Mouse (Mus musculus) hindbrain, embryonic 16.5 days (tissue): ENCODE measurements at regions not wholly inside any gene's neighbourhood (a gene's known extent, or its start where the extent isn't known, plus 50 kb on each side); places are given as distances from the start of the nearest gene placed in this dataset.

ENCODE experiments used
- ATAC-seq: fragments of 200-750 bp; cut with Nextera tagmentation; 2 replicates; pipeline ENCODE4 v1.8.0; 2017; ENCODE audit warnings: moderate TSS enrichment, moderate library complexity
- H3K27ac ChIP-seq: fragments of 300-500 bp; sonication (generic); 2 replicates; pipeline ENCODE4 v1.5.1; 2014; ENCODE audit warnings: low read depth, mild to moderate bottlenecking, control low read depth, low read length, moderate library complexity
- H3K27me3 ChIP-seq: fragments of 300-500 bp; sonication (generic); replicated peaks from 2 replicates; pipeline ENCODE4 v1.6.1; 2014; ENCODE audit warnings: low read length; ENCODE audit not compliant: control insufficient read depth, insufficient read depth
- H3K36me3 ChIP-seq: fragments of 300-500 bp; sonication (generic); 2 replicates; pipeline ENCODE4 v1.6.1; 2014; ENCODE audit warnings: mild to moderate bottlenecking, low read length, moderate library complexity, mixed read lengths; ENCODE audit not compliant: control insufficient read depth, insufficient read depth
- H3K4me1 ChIP-seq: fragments of 300-500 bp; sonication (generic); 2 replicates; pipeline ENCODE4 v1.6.1; 2014; ENCODE audit warnings: low read depth, low read length; ENCODE audit not compliant: control insufficient read depth, insufficient read depth
- H3K4me2 ChIP-seq: fragments of 300-500 bp; sonication (generic); 2 replicates; pipeline ENCODE4 v1.6.1; 2014; ENCODE audit warnings: mild to moderate bottlenecking, low read length, control low read depth, moderate library complexity
- H3K4me3 ChIP-seq: fragments of 300-500 bp; sonication (generic); 2 replicates; pipeline ENCODE4 v1.5.1; 2014; ENCODE audit warnings: mild to moderate bottlenecking, low read length, control low read depth, moderate library complexity
- H3K9ac ChIP-seq: fragments of 300-500 bp; sonication (generic); 2 replicates; pipeline ENCODE4 v1.6.1; 2014; ENCODE audit warnings: low read depth, mild to moderate bottlenecking, control low read depth, low read length, moderate library complexity
- H3K9me3 ChIP-seq: fragments of 300-500 bp; sonication (generic); 2 replicates; pipeline ENCODE4 v1.6.1; 2014; ENCODE audit warnings: mild to moderate bottlenecking, low read length, moderate library complexity; ENCODE audit not compliant: control insufficient read depth
- WGBS: fragments of 180-500 bp; shearing (Covaris S2); extraction: QIAGEN DNeasy Blood & Tissue Kit; methylation state at CpG from one replicate; pipeline ENCODE4 v1.1.7; 2014; 5-methylcytosine and 5-hydroxymethylcytosine counted together

- Histone ChIP-seq H3K27ac (no peak overlapping the region), H3K9ac (no peak overlapping the region), H3K4me2 (no peak overlapping the region), H3K9me3 (no peaks in the 10 kb centered on the region), H3K36me3 (no peaks in the 10 kb centered on the region), H3K27me3 (no peaks in the 10 kb centered on the region), H3K4me3 (no peak overlapping the region), H3K4me1 (peaks cover 38% of the 10 kb centered on the region)
- no peak for ATAC-seq
- 49% methylated on average over 5 of the region's 5 CpGs for WGBS
Measured at GRCm38 (mm10) chr11:117538732-117539131, 54.6 kb downstream of the Gm11733 start.

GRCm38 (mm10) chr11:117540609-117541008 lies 56.4 kb downstream of the Gm11733 start:
- Histone ChIP-seq H3K36me3 (no peaks in the 10 kb centered on the region), H3K4me3 (no peak overlapping the region), H3K27me3 (no peaks in the 10 kb centered on the region), H3K9ac (no peak overlapping the region), H3K9me3 (no peaks in the 10 kb centered on the region), H3K27ac (peak overlapping the region; percentile 78), H3K4me1 (peaks cover 29% of the 10 kb centered on the region), H3K4me2 (peak overlapping the region; percentile 31; the same call in 1 of the 2 replicates)
- WGBS: 25% methylated on average over 5 of the region's 5 CpGs
- ATAC-seq: 0 out of 2 replicates have a peak, but pooled peaks have one; percentile 3

GRCm38 (mm10) chr11:117541205-117541884 lies 57.2 kb downstream of the Gm11733 start:
- peak; percentile 81 for ATAC-seq
- Histone ChIP-seq H3K4me1 (peaks cover 27% of the 10 kb centered on the region), H3K27me3 (no peaks in the 10 kb centered on the region), H3K4me2 (peak overlapping the region; percentile 31), H3K9ac (no peak overlapping the region), H3K36me3 (no peaks in the 10 kb centered on the region), H3K27ac (peak overlapping the region; percentile 78), H3K9me3 (no peaks in the 10 kb centered on the region), H3K4me3 (no peak overlapping the region)
- WGBS: 6% methylated on average over 6 of the region's 6 CpGs

- no peak overlapping the region for H3K27ac ChIP-seq
- peaks cover 27% of the 10 kb centered on the region for H3K4me1 ChIP-seq
- H3K4me2 ChIP-seq: no peak overlapping the region
- no peaks in the 10 kb centered on the region for H3K27me3 ChIP-seq
- ATAC-seq: no peak
- no peak overlapping the region for H3K4me3 ChIP-seq
- H3K9me3 ChIP-seq: no peaks in the 10 kb centered on the region
- 38% methylated on average over 6 of the region's 6 CpGs for WGBS
- no peak overlapping the region for H3K9ac ChIP-seq
- no peaks in the 10 kb centered on the region for H3K36me3 ChIP-seq
Measured at GRCm38 (mm10) chr11:117543191-117543590, 59.0 kb downstream of the Gm11733 start.

GRCm38 (mm10) chr11:117544507-117544906 lies 60.3 kb downstream of the Gm11733 start:
- 35% methylated on average over 6 of the region's 6 CpGs for WGBS
- H3K4me3 ChIP-seq: no peak overlapping the region
- H3K9ac ChIP-seq: no peak overlapping the region
- H3K27me3 ChIP-seq: no peaks in the 10 kb centered on the region
- H3K4me2 ChIP-seq: no peak overlapping the region
- no peak for ATAC-seq
- H3K36me3 ChIP-seq: no peaks in the 10 kb centered on the region
- H3K9me3 ChIP-seq: no peaks in the 10 kb centered on the region
- H3K27ac ChIP-seq: no peak overlapping the region
- H3K4me1 ChIP-seq: peaks cover 21% of the 10 kb centered on the region

- no peaks in the 10 kb centered on the region for H3K36me3 ChIP-seq
- H3K9me3 ChIP-seq: no peaks in the 10 kb centered on the region
- no peaks in the 10 kb centered on the region for H3K27me3 ChIP-seq
- ATAC-seq: no peak
- H3K4me1 ChIP-seq: peaks cover 21% of the 10 kb centered on the region
- no peak overlapping the region for H3K27ac ChIP-seq
- H3K4me3 ChIP-seq: no peak overlapping the region
- 54% methylated on average over 3 of the region's 3 CpGs for WGBS
- no peak overlapping the region for H3K9ac ChIP-seq
- H3K4me2 ChIP-seq: no peak overlapping the region
Measured at GRCm38 (mm10) chr11:117544926-117545325, 60.8 kb downstream of the Gm11733 start.

- Histone ChIP-seq H3K9me3 (no peaks in the 10 kb centered on the region), H3K4me1 (peaks cover 9% of the 10 kb centered on the region), H3K4me3 (no peak overlapping the region), H3K4me2 (no peak overlapping the region), H3K9ac (no peak overlapping the region), H3K27me3 (no peaks in the 10 kb centered on the region), H3K36me3 (no peaks in the 10 kb centered on the region), H3K27ac (peak overlapping the region; percentile 8)
- ATAC-seq: peak; percentile 60; the same call in 1 of the 2 replicates
- 75% methylated on average over 5 of the region's 5 CpGs for WGBS
Measured at GRCm38 (mm10) chr11:117551926-117552325, 67.8 kb downstream of the Gm11733 start.

- 80% methylated on average over 8 of the region's 8 CpGs for WGBS
- Histone ChIP-seq H3K4me3 (no peak overlapping the region), H3K27me3 (no peaks in the 10 kb centered on the region), H3K9ac (no peak overlapping the region), H3K36me3 (no peaks in the 10 kb centered on the region), H3K27ac (peak overlapping the region; percentile 8; the same call in 1 of the 2 replicates), H3K4me1 (peaks cover 9% of the 10 kb centered on the region), H3K4me2 (no peak overlapping the region), H3K9me3 (no peaks in the 10 kb centered on the region)
- ATAC-seq: peak; percentile 52; the same call in 1 of the 2 replicates
Measured at GRCm38 (mm10) chr11:117552430-117552969, 68.3 kb downstream of the Gm11733 start.

GRCm38 (mm10) chr11:117554111-117554510 lies 69.9 kb downstream of the Gm11733 start:
- H3K36me3 ChIP-seq: no peaks in the 10 kb centered on the region
- no peak for ATAC-seq
- no peaks in the 10 kb centered on the region for H3K27me3 ChIP-seq
- WGBS: 69% methylated on average over 10 of the region's 10 CpGs
- no peak overlapping the region for H3K4me3 ChIP-seq
- H3K9me3 ChIP-seq: no peaks in the 10 kb centered on the region
- no peak overlapping the region for H3K27ac ChIP-seq
- H3K9ac ChIP-seq: no peak overlapping the region
- no peak overlapping the region for H3K4me2 ChIP-seq
- peaks cover 9% of the 10 kb centered on the region for H3K4me1 ChIP-seq
